Comparison of ENCODE assay signal across 7 mouse cellular contexts in the genomic region with DNA sequence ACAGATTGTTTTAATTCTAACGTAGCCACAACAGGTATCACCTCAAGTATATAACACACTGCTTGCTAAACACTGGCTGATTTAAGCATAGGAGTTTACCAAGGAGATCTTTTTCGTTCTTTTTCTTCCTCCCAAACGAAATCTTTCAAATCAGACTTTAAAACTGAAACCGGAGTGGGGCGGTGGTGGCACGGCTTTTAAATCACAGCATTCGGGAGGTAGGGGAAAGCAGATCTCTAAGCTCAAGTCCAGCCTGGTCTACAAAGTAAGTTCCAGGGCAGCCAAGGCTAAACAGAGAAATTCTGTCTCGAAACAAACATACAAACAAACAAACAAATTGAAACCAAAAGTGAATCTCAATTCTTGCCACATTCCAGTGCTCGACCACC. TPM values are rescaled to one million over a fixed set of nuclear protein-coding genes. Genes with fewer than 3 reads are reported as not detected.
A peak's percentile ranks its signal among the peaks of the same experiment; 100 is the strongest.
ATAC-seq and TF ChIP-seq lines count a peak whose summit lies in the region.

No protein-coding gene starts in this region.

- H3K4me3 ChIP-seq in megakaryocyte, embryonic 14.5 days (replicated peaks), result peak overlapping the region; percentile 98
- H3K4me3 ChIP-seq in embryonic fibroblast, embryonic 13.5 days (ENCODE audit: insufficient read depth, low read length), result peak overlapping the region; percentile 67
- peak overlapping the region; percentile 90 for H3K4me3 ChIP-seq in limb, embryonic 12.5 days (replicated peaks)
- H3K4me3 ChIP-seq in stomach, embryonic 14.5 days (ENCODE audit: low read depth, low read length), result peak overlapping the region; percentile 94

- no peak for TF ChIP-seq CTCF in embryonic fibroblast, embryonic 13.5 days (IDR thresholded peaks at IDR 0.05; ENCODE audit: borderline replicate concordance, insufficient read depth, low read length)

- no peak; the same call in 1 of the 2 replicates for TF ChIP-seq POLR2A in embryonic fibroblast, embryonic 13.5 days (IDR thresholded peaks at IDR 0.05; ENCODE audit: low read depth, low read length)

- no peaks in the 10 kb centered on the region for H3K27me3 ChIP-seq in megakaryocyte, embryonic 14.5 days (replicated peaks)
- 0 out of 2 replicates have a peak, but pooled peaks cover 4% of the 10 kb centered on the region for H3K27me3 ChIP-seq in limb, embryonic 12.5 days
- no peaks in the 10 kb centered on the region for H3K27me3 ChIP-seq in stomach, embryonic 14.5 days (ENCODE audit: control insufficient read depth, insufficient read depth, low read length)

- H3K27ac ChIP-seq in embryonic fibroblast, embryonic 13.5 days (ENCODE audit: insufficient read depth, low read length), result peak overlapping the region; percentile 22
- H3K27ac ChIP-seq in limb, embryonic 12.5 days, result peak overlapping the region; percentile 89
- H3K27ac ChIP-seq in stomach, embryonic 14.5 days (ENCODE audit: low read length), result peak overlapping the region; percentile 87

- H3K4me1 ChIP-seq in megakaryocyte, embryonic 14.5 days, result peaks cover 62% of the 10 kb centered on the region
- peaks cover 4% of the 10 kb centered on the region for H3K4me1 ChIP-seq in embryonic fibroblast, embryonic 13.5 days (ENCODE audit: control insufficient read depth, insufficient read depth, low read length)
- H3K4me1 ChIP-seq in limb, embryonic 12.5 days (replicated peaks), result peaks cover 21% of the 10 kb centered on the region
- H3K4me1 ChIP-seq in stomach, embryonic 14.5 days (ENCODE audit: control insufficient read depth, insufficient read depth, low read length), result no peaks in the 10 kb centered on the region

- H3K36me3 ChIP-seq in megakaryocyte, embryonic 14.5 days (replicated peaks; ENCODE audit: low read length), result peaks cover 14% of the 10 kb centered on the region
- no peaks in the 10 kb centered on the region for H3K36me3 ChIP-seq in limb, embryonic 12.5 days
- H3K36me3 ChIP-seq in stomach, embryonic 14.5 days (ENCODE audit: control insufficient read depth, insufficient read depth, low read length), result no peaks in the 10 kb centered on the region

- WGBS in limb, embryonic 12.5 days, result 8% methylated on average over 9 of the region's 9 CpGs
- 10% methylated on average over 9 of the region's 9 CpGs for WGBS in stomach, embryonic 14.5 days

- no peak for ATAC-seq in megakaryocyte, adult 5-6 weeks (ENCODE audit: poor library complexity, severe bottlenecking)
- ATAC-seq in limb, embryonic 12.5 days (ENCODE audit: insufficient number of reproducible peaks, insufficient read depth, low FRiP score, low TSS enrichment, low read depth), result no peak
- ATAC-seq in stomach, embryonic 14.5 days (ENCODE audit: insufficient number of reproducible peaks, insufficient read depth, low FRiP score, low read depth), result no peak
- no peak for ATAC-seq in megakaryocyte-erythroid progenitor cell, adult 5-6 weeks (replicated peaks; ENCODE audit: low FRiP score, low TSS enrichment, poor library complexity, severe bottlenecking)
- no peak for ATAC-seq in inflammation-experienced regulatory T-cells, adult 6 months

- H3K9me3 ChIP-seq in megakaryocyte, embryonic 14.5 days, result peaks cover 14% of the 10 kb centered on the region
- 0 out of 2 replicates have a peak, but pooled peaks cover 3% of the 10 kb centered on the region for H3K9me3 ChIP-seq in limb, embryonic 12.5 days
- no peaks in the 10 kb centered on the region for H3K9me3 ChIP-seq in stomach, embryonic 14.5 days (ENCODE audit: control insufficient read depth, low read depth, low read length)

- peak overlapping the region; percentile 88 for H3K4me2 ChIP-seq in limb, embryonic 12.5 days
- peak overlapping the region; percentile 90 for H3K4me2 ChIP-seq in stomach, embryonic 14.5 days (replicated peaks; ENCODE audit: low read depth, low read length)

- H3K9ac ChIP-seq in limb, embryonic 12.5 days (replicated peaks), result peak overlapping the region; percentile 83
- peak overlapping the region; percentile 81; the same call in 1 of the 2 replicates for H3K9ac ChIP-seq in stomach, embryonic 14.5 days (replicated peaks; ENCODE audit: low read depth, low read length)

RNA-seq across cellular contexts. Expression of a gene that starts 1.1 kb away (rescaled TPM):
- 2.4 and 6.2 TPM in 2 replicates for polyA plus RNA-seq in megakaryocyte, embryonic 14.5 days (2012; ENCODE audit: insufficient read depth, low replicate concordance)
- 161 and 183 TPM in 2 replicates for total RNA-seq in megakaryocyte, adult 5-6 weeks (2015)
- 221 and 259 TPM in 2 replicates for total RNA-seq in megakaryocyte, adult 5-6 weeks (2017)
- polyA plus RNA-seq in embryonic fibroblast, embryonic 13.5 days (2011; ENCODE audit: insufficient read length, low read depth, missing spikeins), result 147 and 159 TPM in 2 replicates
- 98.3 and 101 TPM in 2 replicates for polyA plus RNA-seq in limb, embryonic 12.5 days (2016; fragmentation: Nextera tagmentation; extraction: Ambion mirVana)
- 113 and 116 TPM in 2 replicates for polyA plus RNA-seq in stomach, embryonic 14.5 days (2014; fragmentation: Nextera tagmentation; extraction: Ambion mirVana)
- 166 and 201 TPM in 2 replicates for total RNA-seq in megakaryocyte-erythroid progenitor cell, adult 5-6 weeks (2014; fragmentation: Nextera tagmentation)
- 167 and 226 TPM in 2 replicates for total RNA-seq in megakaryocyte-erythroid progenitor cell, adult 5-6 weeks (2017)
- polyA plus RNA-seq in inflammation-experienced regulatory T-cells, adult 6 months (2017; shearing (Covaris generic)), result 100 to 1,000 TPM; 244 to 341 (median 268) TPM

RNA-seq across cellular contexts. Expression of a gene that starts 28.0 kb away (rescaled TPM):
- 7.8 and 15.5 TPM in 2 replicates for polyA plus RNA-seq in megakaryocyte, embryonic 14.5 days (2012; ENCODE audit: insufficient read depth, low replicate concordance)
- total RNA-seq in megakaryocyte, adult 5-6 weeks (2015), result 69.4 and 88.2 TPM in 2 replicates
- total RNA-seq in megakaryocyte, adult 5-6 weeks (2017), result 74.8 and 86.5 TPM in 2 replicates
- polyA plus RNA-seq in embryonic fibroblast, embryonic 13.5 days (2011; ENCODE audit: insufficient read length, low read depth, missing spikeins), result 190 and 238 TPM in 2 replicates
- polyA plus RNA-seq in limb, embryonic 12.5 days (2016; fragmentation: Nextera tagmentation; extraction: Ambion mirVana), result 224 and 225 TPM in 2 replicates
- polyA plus RNA-seq in stomach, embryonic 14.5 days (2014; fragmentation: Nextera tagmentation; extraction: Ambion mirVana), result 181 and 183 TPM in 2 replicates
- 227 and 307 TPM in 2 replicates for total RNA-seq in megakaryocyte-erythroid progenitor cell, adult 5-6 weeks (2014; fragmentation: Nextera tagmentation)
- 385 and 428 TPM in 2 replicates for total RNA-seq in megakaryocyte-erythroid progenitor cell, adult 5-6 weeks (2017)
- polyA plus RNA-seq in inflammation-experienced regulatory T-cells, adult 6 months (2017; shearing (Covaris generic)), result 100 to 1,000 TPM; 169 to 217 (median 194) TPM

RNA-seq across cellular contexts. Expression of a gene that starts 40.6 kb away (rescaled TPM):
- polyA plus RNA-seq in megakaryocyte, embryonic 14.5 days (2012; ENCODE audit: insufficient read depth, low replicate concordance), result 28.1 and 30.8 TPM in 2 replicates
- total RNA-seq in megakaryocyte, adult 5-6 weeks (2015), result 29.0 and 30.3 TPM in 2 replicates
- total RNA-seq in megakaryocyte, adult 5-6 weeks (2017), result 19.3 and 22.9 TPM in 2 replicates
- polyA plus RNA-seq in embryonic fibroblast, embryonic 13.5 days (2011; ENCODE audit: insufficient read length, low read depth, missing spikeins), result 26.6 and 27.1 TPM in 2 replicates
- 36.3 and 39.5 TPM in 2 replicates for polyA plus RNA-seq in limb, embryonic 12.5 days (2016; fragmentation: Nextera tagmentation; extraction: Ambion mirVana)
- 35.1 and 36.1 TPM in 2 replicates for polyA plus RNA-seq in stomach, embryonic 14.5 days (2014; fragmentation: Nextera tagmentation; extraction: Ambion mirVana)
- 22.6 and 27.1 TPM in 2 replicates for total RNA-seq in megakaryocyte-erythroid progenitor cell, adult 5-6 weeks (2014; fragmentation: Nextera tagmentation)
- total RNA-seq in megakaryocyte-erythroid progenitor cell, adult 5-6 weeks (2017), result 21.2 and 27.5 TPM in 2 replicates
- 10 to 100 TPM in 1 of 3 experiments, 1 to 10 TPM in 2; 6.2 to 12.3 (median 9.7) TPM for polyA plus RNA-seq in inflammation-experienced regulatory T-cells, adult 6 months (2017; shearing (Covaris generic))

Comparison
In these comparisons a context has a peak if more than half of its experiments do, and no peak if none do; other contexts are left out.
1. H3K27ac ChIP-seq: peak in every context shown above with its lines; median percentile 89 in limb, embryonic 12.5 days; 87 in stomach, embryonic 14.5 days; 22 in embryonic fibroblast, embryonic 13.5 days.
2. RNA of a gene that starts 1.1 kb away (polyA plus RNA-seq): 244 to 341 TPM in inflammation-experienced regulatory T-cells, adult 6 months, 147 to 159 TPM in embryonic fibroblast, embryonic 13.5 days, 113 to 116 TPM in stomach, embryonic 14.5 days and 98.3 to 101 TPM in limb, embryonic 12.5 days; 2.4 to 6.2 TPM in megakaryocyte, embryonic 14.5 days; every median in the first group is over 10 times any median in the second.
3. RNA of a gene that starts 28.0 kb away (polyA plus RNA-seq): 224 to 225 TPM in limb, embryonic 12.5 days, 169 to 217 TPM in inflammation-experienced regulatory T-cells, adult 6 months, 190 to 238 TPM in embryonic fibroblast, embryonic 13.5 days and 181 to 183 TPM in stomach, embryonic 14.5 days; 7.8 to 15.5 TPM in megakaryocyte, embryonic 14.5 days; every median in the first group is over 10 times any median in the second.
4. Peak in every context shown above with its lines, with median percentiles within 50 percentile points of each other: H3K4me3 ChIP-seq.